Mouse (Mus musculus): ENCODE measurements around the gene Fjx1.
A peak's percentile ranks its signal among the peaks of the same experiment; 100 is the strongest.

Fjx1 gene

GRCm38 (mm10) chr2:102451671-102452549 lies at the start of gene Fjx1:
Gene Fjx1, minus strand, starts transcription at chr2:102452499.
- no peak for DNase-seq (ENCODE audit: low read depth)

- peak; percentile 5 for DNase-seq (ENCODE audit: low read depth)
These were observed 47.8 kb upstream of the Fjx1 start for GRCm38 (mm10) chr2:102500001-102500689.

GRCm38 (mm10) chr2:102480738-102481137 lies 28.4 kb upstream of the Fjx1 start:
- DNase-seq (ENCODE audit: low read depth) = no peak

DNA sequence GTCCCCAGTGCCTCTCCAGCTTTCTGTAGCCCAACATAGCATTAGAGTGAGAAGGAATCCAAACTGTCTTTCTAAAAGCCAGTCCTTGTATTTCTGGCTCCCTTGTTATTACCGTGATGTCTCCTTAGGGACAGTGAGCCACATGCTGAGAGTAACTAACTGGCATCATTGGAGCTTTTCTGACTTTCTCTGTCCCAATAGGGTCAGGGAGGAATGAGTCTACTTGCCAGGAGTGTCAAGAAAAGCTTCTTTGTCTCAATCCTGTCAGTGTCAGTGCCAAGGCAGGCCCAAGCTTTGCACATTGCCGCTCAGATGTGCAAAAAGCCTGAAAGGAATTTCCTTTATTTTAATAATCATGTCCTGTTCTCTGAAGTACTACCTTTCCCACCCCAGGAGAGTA lies 23.8 kb upstream of the Fjx1 start:
- no peak for DNase-seq (ENCODE audit: low read depth)

GRCm38 (mm10) chr2:102468645-102469044 lies 16.3 kb upstream of the Fjx1 start:
- DNase-seq (ENCODE audit: low read depth) = no peak

DNA sequence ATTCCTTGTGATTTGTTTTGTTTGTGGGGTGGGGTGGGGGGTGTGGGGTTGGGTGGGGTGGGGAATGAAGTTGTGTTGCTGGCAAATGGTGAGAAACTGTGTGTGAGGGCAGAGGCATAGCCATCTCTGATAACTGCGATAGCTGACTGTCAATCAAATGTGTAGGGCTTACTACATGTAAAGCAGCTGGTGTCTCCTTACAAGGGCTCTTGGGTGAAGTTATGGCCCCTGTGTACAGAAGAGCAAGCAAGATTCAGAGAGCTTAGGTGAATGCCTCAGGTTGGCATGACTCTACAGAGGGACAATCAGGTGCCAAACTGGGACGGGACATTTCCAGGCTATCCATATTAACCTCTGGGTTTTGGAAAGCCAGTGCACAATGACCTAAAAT lies 12.0 kb upstream of the Fjx1 start:
- no peak for DNase-seq (ENCODE audit: low read depth)

DNA sequence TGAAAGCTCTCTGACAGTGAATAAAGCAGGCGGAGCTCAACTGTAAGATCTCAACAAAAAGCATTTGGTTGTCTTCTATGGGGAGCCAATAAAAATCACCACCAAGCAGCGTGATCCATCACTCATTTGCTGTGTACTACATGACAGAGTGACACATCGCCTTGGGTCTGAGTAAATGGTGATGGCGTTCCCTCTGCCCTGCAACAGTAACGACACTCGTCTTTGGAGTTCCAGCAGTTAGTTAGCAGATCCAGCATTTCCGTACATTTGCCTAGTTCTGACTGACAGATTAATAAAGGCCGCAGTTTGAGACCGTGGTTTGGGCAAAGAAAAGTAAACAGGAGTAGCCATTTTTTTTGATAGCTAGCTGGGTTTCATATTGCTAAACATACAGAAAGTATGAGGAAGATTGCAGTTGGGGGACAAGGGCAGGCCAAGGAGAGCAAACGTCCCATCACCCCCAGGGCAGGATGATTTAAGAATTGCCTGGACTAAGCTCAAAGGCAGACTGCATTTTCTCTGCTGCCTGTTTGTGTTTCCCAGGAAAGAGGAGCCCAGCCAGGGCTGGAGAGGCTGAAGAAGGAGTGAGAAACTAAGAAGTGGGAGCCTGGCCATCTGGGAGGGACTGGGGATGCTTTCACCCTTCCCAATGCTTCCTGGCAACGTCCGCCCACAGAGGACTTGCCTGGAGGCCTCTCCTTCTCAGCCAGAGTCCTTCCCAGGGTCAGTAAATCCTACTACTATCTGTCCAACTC lies 11.5 kb upstream of the Fjx1 start:
- no peak for DNase-seq (ENCODE audit: low read depth)

DNA sequence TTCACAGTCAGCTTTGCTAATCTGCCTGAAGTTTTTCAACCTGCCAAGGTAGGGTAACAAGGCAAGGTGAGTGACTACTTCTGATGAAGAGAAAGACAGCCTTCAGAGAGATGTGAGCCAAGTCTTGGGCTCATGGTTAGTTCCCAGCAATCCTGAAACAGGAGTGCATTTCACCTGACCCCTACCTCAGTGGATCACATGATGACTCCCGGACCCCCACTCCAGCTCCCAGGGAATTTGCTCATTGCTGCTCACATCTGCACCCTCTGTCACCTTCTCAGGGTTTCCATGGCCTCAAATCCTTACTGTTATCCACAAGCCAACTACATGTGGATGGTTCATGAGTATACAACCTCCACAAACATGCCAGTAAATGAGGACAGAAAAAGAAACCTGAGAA lies 9.2 kb upstream of the Fjx1 start:
- no peak for DNase-seq (ENCODE audit: low read depth)

DNA sequence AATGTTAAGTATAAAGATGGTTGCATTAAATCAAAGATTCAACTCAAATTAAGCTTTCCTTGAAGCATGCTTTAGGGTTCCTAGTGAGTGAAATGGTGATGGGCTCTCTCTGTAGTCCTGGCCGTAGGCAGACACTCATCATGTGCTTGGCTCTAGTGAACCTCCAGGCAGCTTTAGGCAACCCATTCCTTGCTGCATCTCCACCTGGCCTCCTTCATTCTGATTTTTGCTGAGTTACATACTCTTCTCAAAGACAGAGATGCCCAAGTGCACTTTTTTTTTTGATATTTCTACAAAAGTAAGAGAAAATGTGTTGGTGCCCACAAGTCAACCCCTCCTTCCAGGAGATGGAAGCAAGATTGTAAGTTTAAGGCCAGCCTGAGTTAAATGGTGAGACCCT lies 2.8 kb upstream of the Fjx1 start:
- DNase-seq (ENCODE audit: low read depth) = no peak

- DNase-seq (ENCODE audit: low read depth) = peak; percentile 48
These were observed 1.1 kb upstream of the Fjx1 start for GRCm38 (mm10) chr2:102453447-102453846.

- DNase-seq (ENCODE audit: low read depth) = no peak
These were observed 1.3 kb downstream of the Fjx1 start for GRCm38 (mm10) chr2:102450761-102451670.

DNA sequence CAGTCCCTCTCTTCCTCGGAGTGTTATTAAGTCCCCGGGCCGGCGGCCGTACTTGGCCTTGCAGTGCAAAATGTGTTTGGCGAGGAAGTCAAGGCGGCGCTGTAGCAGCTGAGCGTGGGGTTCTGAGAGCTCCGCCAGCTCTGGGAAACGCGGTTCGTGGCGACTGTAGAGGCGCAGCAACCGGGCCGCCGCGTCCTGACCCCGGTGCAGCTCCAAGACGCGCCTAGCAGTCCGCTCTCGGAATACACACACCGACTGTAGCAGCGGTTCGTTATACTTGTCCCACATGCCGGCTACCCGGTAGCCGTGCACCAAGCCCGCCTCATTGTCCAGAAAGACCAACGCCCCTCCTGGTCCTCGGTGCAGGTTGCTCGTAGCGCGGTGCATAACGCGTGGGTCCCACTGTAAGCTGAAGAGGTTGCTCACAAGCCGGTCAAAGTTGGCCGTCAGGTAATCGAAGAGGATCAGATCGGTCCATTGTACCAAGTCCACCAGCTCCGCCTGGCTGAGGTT lies 2.0 kb downstream of the Fjx1 start:
- no peak for DNase-seq (ENCODE audit: low read depth)

DNA sequence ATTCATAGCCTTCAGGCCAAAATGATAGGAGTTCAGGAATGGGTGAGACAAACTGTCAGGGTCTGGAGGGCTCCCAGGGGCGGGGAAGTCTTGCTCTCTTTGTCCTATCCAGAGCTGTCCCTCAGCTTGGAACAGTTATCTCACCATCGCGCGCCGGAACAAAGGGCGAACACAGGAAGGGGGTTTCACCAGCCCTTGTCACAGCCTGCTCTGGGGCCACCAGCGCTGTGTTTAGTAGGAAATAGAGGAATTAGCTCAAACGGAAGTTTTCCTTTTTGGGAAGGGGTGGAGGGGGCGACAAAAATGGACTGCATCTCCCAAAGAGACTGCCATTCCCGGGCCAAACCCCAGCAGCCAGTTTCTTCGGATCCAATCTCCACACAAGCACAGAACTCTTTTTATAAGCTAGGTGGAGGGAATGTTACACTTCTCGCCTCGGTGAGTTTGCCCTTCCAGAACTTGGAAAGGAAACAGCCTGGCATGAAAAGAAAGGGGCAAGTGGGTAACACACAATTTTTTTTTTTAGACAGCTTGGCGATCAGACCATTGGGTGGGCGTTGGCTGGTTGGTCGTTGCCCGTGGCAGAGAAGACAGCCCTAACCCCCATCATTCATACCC lies 2.6 kb downstream of the Fjx1 start:
- no peak for DNase-seq (ENCODE audit: low read depth)

DNA sequence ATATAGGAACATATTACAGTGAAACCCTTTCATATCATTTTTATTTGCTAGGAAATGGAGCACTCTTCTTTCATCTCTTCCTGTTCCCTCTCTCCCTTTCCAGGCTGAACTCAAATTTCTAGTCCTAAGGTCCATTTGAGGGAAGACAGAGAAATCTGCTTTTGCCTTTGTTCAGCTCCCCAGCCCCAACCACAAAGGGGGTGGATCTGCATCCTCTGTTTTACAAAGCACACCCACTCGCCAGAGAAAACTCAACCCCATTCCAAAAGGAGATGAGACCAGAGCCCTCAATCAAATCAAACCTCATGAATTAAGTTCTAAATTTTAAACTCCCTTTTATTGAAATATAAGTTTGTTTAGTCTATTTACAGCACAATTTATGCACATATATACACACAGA lies 3.2 kb downstream of the Fjx1 start:
- no peak for DNase-seq (ENCODE audit: low read depth)

- no peak for DNase-seq (ENCODE audit: low read depth)
These were observed 4.5 kb downstream of the Fjx1 start for GRCm38 (mm10) chr2:102447831-102448230.

DNA sequence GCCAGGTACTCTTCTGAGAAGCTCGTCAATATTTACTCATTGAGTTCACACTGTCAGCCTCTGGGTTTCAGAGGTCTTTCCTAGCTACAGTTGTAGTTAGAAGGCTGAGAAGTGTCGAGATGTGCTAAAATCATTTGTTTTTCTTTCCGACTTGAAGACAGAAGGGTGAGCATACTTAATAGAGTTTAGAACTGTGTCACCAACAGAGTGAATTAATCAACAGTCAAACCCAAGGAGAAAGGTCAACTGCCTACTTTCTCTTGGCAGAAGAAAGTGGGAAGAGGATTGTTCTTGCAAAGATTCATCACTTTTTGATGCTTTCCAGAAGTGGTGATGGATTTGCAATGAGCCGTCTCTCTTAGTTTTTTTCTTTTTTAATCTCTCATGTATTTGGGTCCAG lies 5.4 kb downstream of the Fjx1 start:
- no peak for DNase-seq (ENCODE audit: low read depth)

DNA sequence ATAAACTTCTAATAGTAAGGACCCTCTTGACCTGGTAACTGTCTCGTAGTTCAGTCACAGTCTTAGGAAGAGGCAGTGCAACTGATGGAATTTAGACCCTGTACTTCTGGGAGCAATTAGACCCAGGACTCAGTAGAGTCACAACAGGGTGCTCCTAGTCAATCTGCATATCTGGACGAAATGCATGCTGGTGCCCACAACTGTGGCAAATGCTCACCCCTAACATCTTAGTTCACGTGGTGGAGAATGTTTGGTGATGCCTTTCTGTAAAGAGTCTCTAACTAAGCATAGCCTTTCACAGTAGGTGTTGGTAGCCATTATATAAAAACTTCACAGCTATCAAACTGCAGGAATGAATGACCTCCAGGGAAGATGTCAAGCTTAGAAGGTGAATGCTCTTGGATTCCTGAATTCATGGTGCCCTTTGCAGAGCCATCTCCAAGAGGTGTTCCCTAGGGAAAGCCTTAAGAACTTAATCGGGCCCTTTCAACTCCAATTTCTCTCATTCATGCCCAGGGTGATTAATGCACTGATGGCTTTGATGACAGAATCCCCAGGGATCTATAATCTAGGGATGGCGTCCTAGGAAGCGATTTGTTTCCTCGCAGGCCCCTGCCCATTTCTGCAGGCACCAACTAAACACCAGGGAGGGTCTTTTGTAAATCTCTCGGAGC lies 14.8 kb downstream of the Fjx1 start:
- no peak for DNase-seq (ENCODE audit: low read depth)

DNA sequence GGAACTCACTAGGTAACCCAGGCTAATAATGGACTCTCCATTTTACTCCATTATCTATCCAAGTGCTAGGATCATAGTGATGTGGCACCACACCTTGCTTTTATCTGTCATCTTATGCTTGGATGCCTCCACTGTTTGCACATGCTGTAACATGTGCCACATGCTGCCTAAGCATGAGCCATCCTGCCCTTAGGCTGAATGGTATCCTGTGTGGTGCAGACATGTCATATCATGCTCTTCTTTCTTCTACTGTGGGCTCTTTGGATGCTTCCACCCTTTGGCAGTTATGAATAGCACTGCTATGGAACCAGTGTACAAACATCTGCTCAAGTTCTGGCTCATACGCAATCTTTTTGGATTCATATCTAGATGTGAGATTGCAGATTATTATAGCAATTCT lies 18.4 kb downstream of the Fjx1 start:
- no peak for DNase-seq (ENCODE audit: low read depth)

- no peak for DNase-seq (ENCODE audit: low read depth)
These were observed 21.2 kb downstream of the Fjx1 start for GRCm38 (mm10) chr2:102431084-102431483.

DNA sequence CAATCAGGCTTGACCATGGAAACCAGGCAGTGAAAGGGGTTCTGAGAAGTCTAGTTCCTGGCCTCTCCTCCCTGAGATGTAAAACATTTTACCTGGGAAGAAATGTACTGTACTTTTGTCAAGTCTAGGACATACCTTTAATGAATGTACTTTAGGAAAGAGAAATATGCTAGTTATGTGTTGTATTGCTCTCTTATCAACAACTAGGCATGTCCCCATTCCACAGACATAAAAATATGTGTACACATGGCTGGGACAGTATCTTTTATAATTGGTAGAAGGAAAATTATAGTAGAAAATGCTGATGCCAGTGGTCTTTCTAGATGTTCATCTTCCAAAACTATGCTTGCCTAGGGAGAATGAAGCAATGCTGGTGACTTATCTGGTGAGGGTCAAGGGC lies 24.3 kb downstream of the Fjx1 start:
- DNase-seq (ENCODE audit: low read depth) = no peak

All from 416B (cell line).